Mouse (Mus musculus) G1E (cell line): ENCODE results near the gene Lrba.

Experiments used
- CTCF ChIP-seq: IDR thresholded peaks from 2 replicates; pipeline ENCODE4 v1.5.1; 2012; ENCODE audit warnings: low read depth, low read length, inconsistent platforms, mixed read lengths
- GATA1 ChIP-seq: IDR thresholded peaks from 2 replicates; pipeline ENCODE4 v1.6.1; 2012; ENCODE audit warnings: borderline replicate concordance, low read length, inconsistent platforms, mixed read lengths
- GATA2 ChIP-seq: IDR thresholded peaks from 2 replicates; pipeline ENCODE4 v1.6.1; 2012; ENCODE audit warnings: low read depth, low read length, inconsistent platforms, borderline replicate concordance
- POLR2AphosphoS5 ChIP-seq: IDR thresholded peaks from 2 replicates; pipeline ENCODE4 v1.6.1; 2012; ENCODE audit warnings: low read depth, low read length, inconsistent platforms; ENCODE audit not compliant: insufficient replicate concordance
- TAL1 ChIP-seq: conservative IDR thresholded peaks from 2 replicates; pipeline ENCODE4 v1.6.1; 2012; ENCODE audit warnings: low read depth, low read length, inconsistent platforms, mixed read lengths

- TF ChIP-seq CTCF (no peak), TAL1 (no peak), POLR2AphosphoS5 (no peak), GATA1 (no peak), GATA2 (no peak)
These were observed 315.2 kb downstream of the Lrba start for GRCm38 (mm10) chr3:86539555-86540168.
